Mouse (Mus musculus) hindlimb bud, embryonic 11.5 days (tissue): Measurements from ENCODE around the gene Cdkn2aip.

Source experiments
- DNase-seq: peaks from one replicate; pipeline ENCODE4 v3.0.0-alpha.2; 2012; ENCODE audit warnings: low read depth, low spot score; ENCODE audit errors: extremely low spot score

The Cdkn2aip gene

DNA sequence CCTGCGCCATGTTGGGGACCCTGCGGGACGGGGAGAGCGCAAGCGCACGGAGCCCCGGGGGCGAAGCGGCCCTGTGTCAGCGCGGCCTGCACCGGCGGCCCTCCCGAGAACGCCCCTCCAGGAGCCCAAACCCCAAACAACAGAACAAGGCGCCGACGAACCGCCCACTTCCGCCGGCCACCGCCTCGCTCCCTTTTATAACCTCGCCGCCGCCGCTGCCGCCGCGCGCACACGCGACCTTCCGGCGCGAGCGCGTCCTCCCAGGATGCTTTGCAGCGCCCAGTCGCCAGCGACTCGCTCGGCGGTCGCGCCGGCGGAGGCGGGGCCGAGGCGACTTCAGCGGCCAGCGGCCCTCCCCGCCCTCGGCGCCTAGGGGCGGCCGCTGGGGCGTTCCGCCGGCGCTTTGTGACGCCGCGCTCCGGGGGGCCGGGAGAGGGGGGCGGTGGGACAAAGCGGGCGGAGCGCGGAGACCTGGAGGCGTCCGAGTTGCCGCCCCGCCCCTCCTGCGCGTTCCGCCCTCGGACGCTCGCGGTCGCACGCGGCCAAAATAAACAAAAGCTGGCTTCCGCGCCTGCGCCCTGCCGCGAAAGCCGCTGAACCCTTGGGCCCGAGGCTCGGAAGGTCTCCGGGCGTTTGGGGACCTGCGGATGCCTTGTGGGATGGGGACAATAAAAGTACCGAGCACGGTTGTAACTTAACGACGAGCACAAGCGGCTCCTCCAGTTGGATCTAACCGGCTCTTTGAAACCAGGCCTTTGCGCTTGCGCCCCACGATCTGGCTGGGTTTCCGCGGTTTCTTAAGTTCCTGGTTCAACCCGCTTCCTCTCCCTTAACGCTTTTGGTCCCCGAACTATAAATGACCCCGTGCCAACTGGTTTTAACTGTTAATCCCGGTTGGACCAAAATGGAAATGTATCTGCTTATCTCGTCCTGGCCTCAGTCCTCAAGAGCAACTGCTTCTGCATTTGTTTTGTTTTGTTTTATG, at the start of gene Cdkn2aip:
TSS of gene Cdkn2aip (minus strand) at position 172 of the 985 bp plus-strand sequence.
- peak; percentile 56 for DNase-seq

DNA sequence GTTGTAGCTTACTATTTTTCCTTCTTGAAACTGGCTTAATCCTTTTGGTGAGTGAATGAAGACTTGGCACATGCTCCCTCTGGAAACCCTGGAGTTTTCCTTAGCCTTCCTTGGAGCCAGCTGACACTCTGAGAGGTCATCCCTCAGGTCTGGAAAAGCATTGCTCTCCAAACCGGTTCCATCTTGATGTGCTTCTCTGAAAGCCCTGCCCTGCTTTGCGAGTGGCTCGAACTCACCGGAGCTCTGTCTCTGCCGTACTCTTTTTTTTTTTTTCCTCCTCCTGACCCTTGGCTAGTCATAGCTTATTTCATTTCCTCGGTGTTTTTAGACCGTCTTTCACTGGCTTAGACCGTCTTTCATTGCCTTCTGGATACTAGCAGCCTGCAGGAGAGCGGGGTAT, 49.5 kb upstream of the Cdkn2aip start:
- DNase-seq = no peak

DNA sequence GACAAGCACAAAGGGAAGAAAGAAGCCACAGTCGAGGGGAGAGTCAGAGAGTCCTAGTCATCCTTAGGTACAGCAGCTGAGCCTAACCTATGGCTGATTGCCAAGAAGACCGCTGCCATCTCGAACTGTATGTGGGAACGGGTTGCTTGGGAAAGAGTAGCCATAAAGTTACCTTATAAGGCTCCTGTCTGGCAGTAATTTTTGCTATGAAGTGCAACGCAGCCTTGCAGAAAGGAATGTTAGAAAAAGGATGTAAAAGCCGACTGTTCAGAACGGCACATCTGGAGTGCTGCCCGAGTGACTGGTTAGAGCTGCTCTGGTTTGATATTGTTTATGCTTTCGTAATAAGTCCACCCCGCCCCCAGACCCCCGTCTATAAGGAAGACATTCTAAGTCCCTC, 47.0 kb upstream of the Cdkn2aip start:
- no peak for DNase-seq

GRCm38 (mm10) chr8:47760186-47760585, 46.5 kb upstream of the Cdkn2aip start:
- no peak for DNase-seq

GRCm38 (mm10) chr8:47753121-47753520, 39.4 kb upstream of the Cdkn2aip start:
- DNase-seq = no peak

DNA sequence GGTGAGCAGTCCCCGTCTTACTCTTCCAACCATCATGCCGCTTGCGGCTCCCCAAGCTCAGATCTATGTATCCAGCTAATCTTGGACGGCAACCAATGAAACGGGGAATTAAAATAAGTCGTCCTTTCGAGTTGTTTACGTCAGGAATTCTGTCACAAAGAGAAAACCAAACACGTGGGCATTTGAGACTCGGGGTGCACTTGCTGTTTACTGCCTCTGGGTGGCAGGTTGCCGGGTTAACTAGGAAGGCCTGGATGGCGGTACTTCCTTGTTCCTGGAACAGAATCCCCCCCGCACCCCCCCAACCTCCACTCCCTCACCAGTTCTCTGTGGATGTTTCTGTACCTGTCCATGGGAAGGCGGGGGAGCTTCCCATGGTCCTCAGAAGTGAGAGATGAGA, 36.4 kb upstream of the Cdkn2aip start:
- no peak for DNase-seq

- no peak for DNase-seq
Measured at GRCm38 (mm10) chr8:47749491-47749890, 35.8 kb upstream of the Cdkn2aip start.

GRCm38 (mm10) chr8:47746304-47746703, 32.6 kb upstream of the Cdkn2aip start:
- no peak for DNase-seq

DNA sequence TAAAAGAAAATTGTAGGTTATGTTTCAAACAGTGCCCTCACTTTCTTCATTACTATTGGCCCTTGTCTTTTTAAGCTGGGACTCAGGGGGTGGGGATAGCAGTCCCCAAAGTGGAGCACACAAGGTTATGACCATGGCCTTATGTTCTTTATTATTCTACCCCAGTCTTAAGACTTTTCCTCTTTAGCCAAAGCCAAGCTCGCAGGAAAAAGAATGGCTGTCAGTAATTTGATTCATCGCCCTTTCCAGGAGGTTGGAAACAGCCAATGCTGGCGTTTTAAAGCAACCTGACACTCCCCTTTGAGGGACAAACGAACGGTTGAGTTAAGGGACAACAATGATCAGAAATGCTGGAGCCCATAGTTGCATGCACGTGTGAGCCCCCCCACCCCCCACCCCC, 32.1 kb upstream of the Cdkn2aip start:
- DNase-seq = no peak

- no peak for DNase-seq
Measured at GRCm38 (mm10) chr8:47744803-47745202, 31.1 kb upstream of the Cdkn2aip start.

DNA sequence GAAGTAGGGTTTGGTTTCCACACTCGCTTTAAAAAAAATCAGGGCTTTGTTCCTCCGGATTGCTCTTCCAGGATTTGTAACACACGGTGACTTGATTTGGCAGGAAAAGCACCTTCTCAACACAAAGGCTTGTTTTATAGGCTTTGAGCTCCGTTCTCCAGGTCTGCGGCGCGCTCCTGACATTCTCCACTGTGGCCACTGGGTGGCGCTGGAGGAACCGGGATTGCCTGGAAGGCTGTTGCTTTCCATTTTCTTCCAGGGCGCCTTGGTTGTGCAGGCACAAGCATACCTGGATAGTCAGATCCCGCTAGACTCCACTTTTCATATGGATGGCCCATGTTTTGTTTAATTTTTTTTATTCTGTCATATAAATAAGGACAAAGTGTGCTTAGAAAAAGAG, 29.7 kb upstream of the Cdkn2aip start:
- peak; percentile 44 for DNase-seq

DNA sequence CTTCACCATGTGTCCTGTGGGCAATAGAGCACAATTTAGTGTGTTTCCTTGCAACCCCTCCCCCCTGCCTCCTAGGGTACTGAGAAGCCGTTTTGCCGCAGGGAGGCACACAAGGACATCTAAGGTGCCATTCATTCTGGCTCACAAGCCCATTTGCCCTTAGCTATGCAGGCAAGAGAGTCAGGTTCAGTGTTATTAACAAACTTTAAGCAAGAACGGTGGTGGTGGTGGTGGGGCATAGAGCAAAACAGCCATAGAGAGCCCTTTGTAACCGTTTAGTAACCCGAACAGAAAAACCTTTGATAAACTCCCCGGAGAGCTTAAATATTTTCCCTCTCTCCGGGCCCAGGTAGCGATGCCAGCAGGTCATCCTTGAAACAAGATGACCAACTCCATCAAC, 29.3 kb upstream of the Cdkn2aip start:
- no peak for DNase-seq

- no peak for DNase-seq
Measured at GRCm38 (mm10) chr8:47742372-47742771, 28.6 kb upstream of the Cdkn2aip start.

DNA sequence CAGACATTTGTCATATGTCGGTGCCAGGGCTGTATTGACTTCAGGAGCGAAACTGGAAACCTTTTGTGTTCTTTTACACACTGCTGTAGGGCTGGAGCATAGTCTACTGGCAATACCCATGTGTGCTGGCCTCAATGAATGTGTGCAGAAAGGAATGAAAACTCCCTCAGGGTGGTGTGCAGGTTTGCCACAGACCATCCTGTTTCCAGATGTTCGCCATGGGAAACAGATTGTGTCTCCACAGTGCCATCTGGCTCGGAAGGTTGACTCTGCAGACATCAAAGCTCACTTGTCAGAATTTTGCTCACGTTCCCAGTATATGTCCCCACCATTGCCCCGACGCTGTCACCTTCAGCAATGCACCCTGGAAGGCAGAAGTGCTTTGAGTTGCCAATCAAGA, 23.4 kb upstream of the Cdkn2aip start:
- no peak for DNase-seq

DNA sequence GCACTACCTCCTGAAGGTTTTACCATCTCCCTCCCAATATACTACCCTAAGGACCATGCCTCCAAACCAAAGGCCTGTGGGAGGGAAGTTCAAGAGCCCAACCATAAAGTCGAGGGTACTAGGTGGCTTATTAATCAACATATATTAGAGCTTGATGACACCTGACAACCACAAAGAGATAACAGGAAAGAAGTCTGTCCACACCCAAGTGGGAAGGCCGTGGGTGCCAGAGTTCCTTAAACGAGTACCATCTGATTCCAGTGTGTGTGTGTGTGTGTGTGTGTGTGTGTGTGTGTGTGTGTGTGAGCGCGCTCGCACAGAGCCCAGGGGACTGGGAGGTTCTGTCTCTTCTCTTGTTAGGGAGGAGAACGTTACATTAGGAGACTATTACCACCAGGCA, 15.6 kb upstream of the Cdkn2aip start:
- no peak for DNase-seq

- no peak for DNase-seq
Measured at GRCm38 (mm10) chr8:47726945-47727344, 13.2 kb upstream of the Cdkn2aip start.

DNA sequence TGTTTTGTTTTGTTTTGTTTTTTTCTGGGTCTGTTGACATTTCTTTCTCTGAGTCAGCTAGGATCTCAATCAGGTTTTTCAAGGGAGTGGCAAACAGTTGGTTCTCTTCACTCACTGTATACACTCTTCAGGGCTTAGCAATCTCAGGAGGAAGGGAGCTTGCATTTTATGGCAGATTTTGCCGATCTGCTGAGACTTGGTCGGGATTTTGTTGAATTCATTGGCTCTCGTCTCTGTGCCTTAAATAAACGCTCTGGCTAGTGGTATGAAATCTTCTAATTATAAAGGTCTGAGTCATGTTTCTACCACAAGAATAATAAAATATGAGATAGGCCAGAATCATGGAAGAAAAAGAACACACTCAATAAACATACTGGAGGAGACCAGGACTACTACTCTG, 7.9 kb upstream of the Cdkn2aip start:
- DNase-seq = no peak

DNA sequence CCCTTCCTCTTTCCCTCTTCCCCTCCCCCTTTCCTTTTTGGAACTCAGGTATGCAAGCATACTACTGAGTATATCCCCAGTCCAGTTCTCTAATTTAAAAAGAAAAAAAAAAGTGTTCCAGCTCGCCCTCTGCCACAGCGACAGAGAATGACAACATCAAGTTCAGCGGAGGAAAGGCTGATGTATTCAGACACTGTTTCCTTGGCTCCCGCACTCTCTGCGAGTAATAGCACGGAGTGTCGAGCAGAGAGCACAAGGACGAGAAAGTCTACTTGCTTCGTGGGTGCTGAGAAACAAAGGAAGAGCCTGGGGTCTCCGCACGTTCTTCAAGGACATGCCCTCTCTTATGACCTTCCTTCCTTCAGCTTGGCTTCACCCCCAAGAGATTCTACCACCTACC, 4.9 kb upstream of the Cdkn2aip start:
- no peak for DNase-seq

DNA sequence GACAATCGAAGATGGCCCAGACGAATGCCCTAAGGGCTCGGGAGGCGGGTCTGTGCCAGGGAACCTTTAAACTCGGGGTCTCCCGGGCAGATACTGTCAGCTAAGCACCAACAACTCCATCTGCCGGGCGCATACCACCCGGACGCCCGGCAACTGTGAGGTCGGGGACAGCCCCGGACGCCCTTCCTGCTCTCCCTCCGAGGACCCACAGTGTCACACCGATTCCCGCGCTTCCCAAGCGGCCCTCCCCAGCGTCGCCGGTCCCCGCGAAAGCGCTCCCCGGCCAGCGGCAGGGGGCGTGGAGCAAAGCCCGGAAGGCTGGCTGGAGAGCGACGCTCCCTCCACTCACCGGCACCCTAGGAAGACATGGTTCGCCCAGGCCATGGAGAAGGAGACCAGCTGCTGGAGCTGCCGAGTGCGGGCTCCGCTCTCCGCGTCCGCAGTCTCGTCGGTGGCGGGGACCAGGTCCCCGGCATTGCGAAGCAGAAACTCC, 515 bp downstream of the Cdkn2aip start:
- DNase-seq = no peak

- no peak for DNase-seq
Measured at GRCm38 (mm10) chr8:47708106-47708505, 5.6 kb downstream of the Cdkn2aip start.

- no peak for DNase-seq
Measured at GRCm38 (mm10) chr8:47706746-47707145, 7.0 kb downstream of the Cdkn2aip start.

DNA sequence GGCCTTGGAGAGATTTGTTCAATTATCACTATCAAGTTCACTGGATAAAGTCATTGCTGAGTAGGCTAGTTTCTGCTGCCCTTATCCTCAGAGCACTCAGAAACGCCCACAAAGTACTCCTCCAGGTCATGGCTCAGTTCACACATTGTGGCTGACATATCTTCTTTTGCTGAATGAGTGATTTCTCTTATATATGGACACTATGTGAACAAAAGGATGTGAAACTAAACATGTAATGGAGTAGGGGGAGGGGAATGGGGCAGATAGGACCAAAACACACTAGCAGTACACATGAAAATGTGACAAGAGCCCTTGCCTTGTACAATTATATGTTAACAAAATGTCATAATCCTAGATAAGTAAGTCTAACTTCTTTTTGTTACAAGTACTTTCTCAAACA, 11.4 kb downstream of the Cdkn2aip start:
- no peak for DNase-seq

DNA sequence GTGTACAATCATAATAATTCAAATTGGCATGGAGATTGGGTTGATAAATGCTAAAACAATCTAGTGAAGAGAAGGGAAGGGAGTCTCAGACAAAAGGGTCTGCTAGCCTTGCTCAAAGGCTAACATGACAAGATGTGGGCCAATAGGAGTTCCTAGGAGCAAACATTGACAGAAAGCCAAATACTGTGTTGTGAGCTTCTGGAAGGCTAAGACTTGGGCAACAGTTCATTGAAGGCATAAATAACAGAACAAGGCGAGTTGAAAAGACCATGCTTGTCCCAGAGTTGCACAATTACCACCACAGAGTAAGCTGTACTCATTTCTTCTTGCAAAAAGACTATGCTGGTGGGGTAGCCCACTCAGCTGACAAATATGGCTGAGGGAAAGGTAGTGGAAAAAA, 16.0 kb downstream of the Cdkn2aip start:
- DNase-seq = no peak
